Mouse (Mus musculus) liver, embryonic 14.5 days (tissue): ENCODE measurements around the gene Nedd9. TPM values are rescaled to one million over a fixed set of nuclear protein-coding genes. Genes with fewer than 3 reads are reported as not detected.

Source experiments
- ATAC-seq: fragments of 200-750 bp; cut with Nextera tagmentation; 2 replicates; pipeline ENCODE4 v1.8.0; 2017; ENCODE audit warnings: moderate number of reproducible peaks, mild to moderate bottlenecking, moderate library complexity; ENCODE audit not compliant: insufficient read depth
- DNase-seq, 3 experiments: peaks; one replicate each; pipeline ENCODE4 v3.0.0-alpha.2; 2012 to 2013; ENCODE audit warnings: low read depth in 3 of 3, low spot score in 3 of 3
- H3K27ac ChIP-seq: fragments of 300-500 bp; sonication (generic); 2 replicates; pipeline ENCODE4 v1.5.1; 2014; ENCODE audit warnings: moderate library complexity, mild to moderate bottlenecking, control low read depth, inconsistent platforms
- H3K27me3 ChIP-seq: fragments of 300-500 bp; sonication (generic); 2 replicates; pipeline ENCODE4 v1.6.1; 2014; ENCODE audit warnings: mild to moderate bottlenecking, low read length, moderate library complexity; ENCODE audit not compliant: control insufficient read depth, insufficient read depth
- H3K36me3 ChIP-seq: fragments of 300-500 bp; sonication (generic); replicated peaks from 2 replicates; pipeline ENCODE4 v1.6.1; 2014; ENCODE audit warnings: low read depth; ENCODE audit not compliant: control insufficient read depth, insufficient read depth
- H3K4me1 ChIP-seq, 2 experiments: fragments of 200-500 bp in 1 of 2; fragments of 300-500 bp in 1 of 2; sonication (generic) in 1 of 2; replicated peaks; 2 replicates each; pipeline ENCODE4 v1.6.1; 2012 to 2014; ENCODE audit warnings: antibody characterized with exemption in 1 of 2, inconsistent platforms in 1 of 2, low read length in 1 of 2; ENCODE audit not compliant: control insufficient read depth in 2 of 2, insufficient read depth in 2 of 2
- H3K4me2 ChIP-seq: fragments of 300-500 bp; sonication (generic); 2 replicates; pipeline ENCODE4 v1.6.1; 2014; ENCODE audit warnings: low read depth, mild to moderate bottlenecking, control low read depth, moderate library complexity
- H3K4me3 ChIP-seq, 2 experiments: fragments of 200-500 bp in 1 of 2; fragments of 300-500 bp in 1 of 2; sonication (generic) in 1 of 2; 2 replicates each; pipeline ENCODE4 v1.5.1; 2012 to 2014; ENCODE audit warnings: low read depth in 2 of 2, low read length in 2 of 2, mild to moderate bottlenecking in 2 of 2, control low read depth in 1 of 2, inconsistent platforms in 1 of 2, moderate library complexity in 1 of 2; ENCODE audit not compliant: insufficient read depth in 1 of 2
- H3K9ac ChIP-seq: fragments of 300-500 bp; sonication (generic); replicated peaks from 2 replicates; pipeline ENCODE4 v1.6.1; 2014; ENCODE audit warnings: mild to moderate bottlenecking, control low read depth, moderate library complexity
- H3K9me3 ChIP-seq: fragments of 300-500 bp; sonication (generic); 2 replicates; pipeline ENCODE4 v1.6.1; 2016; ENCODE audit warnings: low read length, mixed read lengths; ENCODE audit not compliant: control insufficient read depth
- CTCF ChIP-seq: IDR thresholded peaks from 2 replicates; pipeline ENCODE4 v1.5.1; 2016; ENCODE audit warnings: antibody characterized with exemption, low read depth, control low read depth
- EP300 ChIP-seq: IDR thresholded peaks from 2 replicates; pipeline ENCODE4 v1.6.1; 2016; ENCODE audit warnings: antibody characterized with exemption, low read depth
- WGBS: fragments of 180-500 bp; shearing (Covaris S2); extraction: QIAGEN DNeasy Blood & Tissue Kit; methylation state at CpG from one replicate; pipeline ENCODE4 v1.1.7; 2014; ENCODE audit not compliant: insufficient replicate concordance; 5-methylcytosine and 5-hydroxymethylcytosine counted together
- polyA plus RNA-seq, 2 experiments: library from polyadenylated mRNA; depleted of rRNA in 1 of 2; stranded (reverse) in 1 of 2; unstranded in 1 of 2; fragments of >200 nt; fragmentation: Nextera tagmentation in 1 of 2; extraction: Ambion mirVana in 1 of 2; gene quantifications; 2 replicates each; pipeline versions ENCODE4 v1.2.1 to v1.2.3; 2012 to 2014

The Nedd9 gene
- polyA plus RNA-seq, 2 experiments = 1.2 to 2.7 TPM

DNA sequence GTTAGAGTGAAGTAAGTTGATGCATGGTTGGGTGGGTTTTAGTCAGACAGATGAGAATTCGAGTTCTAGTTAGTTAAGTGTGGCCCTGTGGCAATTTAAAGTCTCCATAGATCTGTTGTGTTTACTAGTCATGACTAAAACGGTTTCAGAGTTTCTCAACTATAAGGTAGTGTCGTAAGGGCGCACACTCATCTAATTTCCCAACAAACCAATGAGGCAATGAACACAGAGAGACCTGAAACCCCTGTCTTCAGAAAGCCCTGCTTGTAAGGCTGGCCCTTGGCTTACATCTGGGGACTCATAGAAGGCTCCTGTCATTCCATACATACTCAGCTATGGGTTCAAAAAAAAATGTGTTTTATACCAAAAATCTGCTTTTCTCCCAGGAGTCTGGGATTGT is 13.7 kb downstream of the Nedd9 start:
- no peak overlapping the region for H3K4me2 ChIP-seq
- no peak overlapping the region for H3K4me3 ChIP-seq
- no peaks in the 10 kb centered on the region for H3K27me3 ChIP-seq
- DNase-seq = no peak
- no peaks in the 10 kb centered on the region for H3K36me3 ChIP-seq
- H3K9ac ChIP-seq = no peak overlapping the region
- 55% methylated on average over 4 of the region's 4 CpGs for WGBS
- no peaks in the 10 kb centered on the region for H3K4me1 ChIP-seq
- H3K27ac ChIP-seq = no peak overlapping the region
- H3K9me3 ChIP-seq = no peaks in the 10 kb centered on the region
- no peak for TF ChIP-seq CTCF
- TF ChIP-seq EP300 = 0 out of 2 replicates have a peak, but pooled peaks have one; percentile 21
- no peak for ATAC-seq

DNA sequence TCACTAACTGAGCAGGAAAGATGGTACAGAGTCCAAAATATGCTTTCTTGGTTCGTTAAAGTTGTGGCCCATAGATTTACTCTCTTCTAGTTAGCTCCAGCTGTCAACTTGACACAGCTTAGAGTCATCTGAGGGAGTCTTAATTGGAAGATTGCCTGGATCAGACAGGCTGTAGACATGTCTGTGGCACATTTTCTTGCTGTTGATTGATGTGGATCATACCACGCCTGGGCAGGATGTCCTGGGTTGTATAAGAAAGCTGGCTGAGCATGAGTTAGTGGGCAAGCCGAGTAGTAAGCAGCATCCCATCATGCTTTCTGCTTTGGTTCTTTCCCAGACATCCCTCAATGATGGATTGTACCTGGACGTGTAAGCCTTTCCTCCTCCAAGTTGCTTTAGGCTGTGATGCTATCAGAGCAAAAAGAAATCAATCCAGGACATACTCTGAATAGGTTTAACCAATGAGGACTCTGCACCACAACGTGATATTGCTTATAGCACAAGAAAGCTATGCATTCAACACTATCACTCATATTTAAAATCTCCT is 14.2 kb downstream of the Nedd9 start:
- WGBS = 40% methylated on average over 5 of the region's 5 CpGs
- no peaks in the 10 kb centered on the region for H3K27me3 ChIP-seq
- no peak overlapping the region for H3K4me3 ChIP-seq
- no peak for TF ChIP-seq EP300
- no peak for TF ChIP-seq CTCF
- H3K36me3 ChIP-seq = no peaks in the 10 kb centered on the region
- H3K4me1 ChIP-seq = no peaks in the 10 kb centered on the region; a peak in 1 of 4 replicates
- ATAC-seq (no peak), DNase-seq (no peak)
- H3K4me2 ChIP-seq = no peak overlapping the region
- no peak overlapping the region for H3K9ac ChIP-seq
- no peak overlapping the region for H3K27ac ChIP-seq
- H3K9me3 ChIP-seq = no peaks in the 10 kb centered on the region

DNA sequence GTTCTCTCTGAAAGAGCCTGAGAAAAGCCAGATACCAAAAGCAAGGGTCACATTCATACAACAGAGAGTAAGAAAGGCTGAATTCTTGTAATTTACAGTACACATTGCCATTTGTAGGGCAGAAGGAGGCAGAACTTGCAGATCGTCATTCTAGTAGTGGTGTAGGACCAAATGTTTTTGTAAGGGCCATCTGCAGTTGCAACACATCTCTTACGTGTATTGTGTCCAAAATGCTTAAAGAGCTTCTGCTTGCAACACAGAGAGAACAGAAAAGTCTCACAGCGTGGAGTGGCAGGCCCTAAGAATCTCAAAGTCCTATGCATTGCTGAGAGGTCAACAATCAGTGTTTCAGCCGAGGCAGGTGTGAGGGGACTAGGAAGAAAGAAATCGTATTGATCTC is 18.9 kb downstream of the Nedd9 start:
- H3K9ac ChIP-seq = no peak overlapping the region
- H3K4me2 ChIP-seq = no peak overlapping the region
- no peak overlapping the region for H3K27ac ChIP-seq
- H3K4me3 ChIP-seq = no peak overlapping the region
- ATAC-seq = no peak
- H3K36me3 ChIP-seq = no peaks in the 10 kb centered on the region
- 57% methylated on average over 5 of the region's 5 CpGs for WGBS
- H3K27me3 ChIP-seq = no peaks in the 10 kb centered on the region
- no peak for TF ChIP-seq EP300
- TF ChIP-seq CTCF = no peak
- H3K4me1 ChIP-seq = peaks cover 0 to 4% of the 10 kb centered on the region in 2 experiments; a peak in 1 of 4 replicates
- DNase-seq = no peak
- no peaks in the 10 kb centered on the region for H3K9me3 ChIP-seq

DNA sequence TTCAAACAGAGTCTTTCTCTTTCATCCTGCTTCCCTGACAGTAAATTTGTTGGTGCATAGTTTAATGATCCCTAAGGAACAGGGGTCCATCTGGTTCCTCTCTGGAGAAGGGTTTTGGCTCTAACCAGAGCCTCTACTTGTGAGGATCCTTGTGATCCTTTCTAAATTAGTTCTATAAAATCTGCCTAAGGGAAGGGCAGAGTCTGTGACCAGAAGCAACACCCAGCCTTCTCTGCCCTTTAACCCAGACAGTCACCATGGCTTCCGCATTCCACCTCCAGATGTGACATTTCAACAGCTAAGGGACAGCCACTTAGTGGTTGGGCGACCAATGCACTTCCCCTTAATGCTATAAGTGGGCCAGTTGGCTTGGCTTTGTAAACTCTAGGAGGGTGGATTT is 20.1 kb downstream of the Nedd9 start:
- WGBS = 43% methylated on average over 2 of the region's 2 CpGs
- H3K27me3 ChIP-seq = no peaks in the 10 kb centered on the region
- H3K36me3 ChIP-seq = no peaks in the 10 kb centered on the region
- no peak overlapping the region for H3K4me2 ChIP-seq
- DNase-seq (peak in 1 of 3 experiments; percentile 12), ATAC-seq (no peak)
- no peaks in the 10 kb centered on the region for H3K9me3 ChIP-seq
- no peak overlapping the region for H3K9ac ChIP-seq
- H3K27ac ChIP-seq = no peak overlapping the region
- H3K4me3 ChIP-seq = no peak overlapping the region
- TF ChIP-seq EP300 = no peak; the same call in 1 of the 2 replicates
- no peak for TF ChIP-seq CTCF
- H3K4me1 ChIP-seq = peaks cover 0 to 4% of the 10 kb centered on the region in 2 experiments; a peak in 1 of 4 replicates

DNA sequence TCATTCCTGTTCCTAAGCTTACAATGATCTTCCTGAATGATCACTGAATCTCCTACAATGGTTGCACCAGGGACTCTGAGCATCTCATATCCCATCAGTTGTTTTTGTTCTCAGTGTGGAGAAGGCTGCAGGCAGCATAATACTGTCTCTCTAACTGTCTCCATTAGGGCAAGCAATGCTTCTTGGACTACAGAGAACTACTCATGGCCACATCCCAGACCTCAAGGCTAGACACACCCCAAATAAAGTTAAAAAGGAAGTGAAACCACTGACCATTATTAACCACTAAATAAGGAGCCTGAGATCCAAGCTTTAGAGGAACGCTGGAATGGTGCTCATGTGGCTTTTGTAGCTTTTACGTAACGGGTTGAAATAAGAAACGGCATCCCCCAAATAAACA is 20.5 kb downstream of the Nedd9 start:
- Histone ChIP-seq H3K27ac (no peak overlapping the region), H3K27me3 (no peaks in the 10 kb centered on the region), H3K4me1 (peaks cover 0 to 4% of the 10 kb centered on the region in 2 experiments; a peak in 1 of 4 replicates), H3K36me3 (no peaks in the 10 kb centered on the region), H3K9me3 (no peaks in the 10 kb centered on the region), H3K4me3 (no peak overlapping the region), H3K9ac (no peak overlapping the region), H3K4me2 (no peak overlapping the region)
- TF ChIP-seq EP300 (no peak), CTCF (no peak)
- ATAC-seq (no peak), DNase-seq (no peak)
- WGBS = 60% methylated on average over 4 of the region's 4 CpGs
